Comparison of ENCODE assay signal across 11 mouse cellular contexts in the genomic region with DNA sequence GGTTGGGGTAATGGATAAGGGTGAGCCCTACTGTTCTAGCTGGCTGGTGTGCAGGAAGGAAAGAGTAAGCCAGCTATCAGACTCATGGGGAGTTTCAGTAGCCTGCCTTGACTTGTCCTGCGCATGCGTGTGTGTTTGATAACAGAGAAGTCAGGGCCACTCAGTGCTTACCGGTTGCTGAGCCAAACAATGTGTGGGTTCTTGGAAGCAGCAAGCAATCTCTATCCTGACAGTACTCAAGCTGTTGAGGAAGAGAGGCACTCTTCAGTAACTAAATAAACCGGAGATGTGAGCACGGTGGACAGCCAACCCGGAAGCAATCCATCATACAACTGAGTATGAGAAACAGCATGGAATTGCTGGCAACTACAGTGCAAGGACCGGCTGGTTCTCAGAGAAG.
DNase-seq lines count a peak whose midpoint lies in the region; ATAC-seq lines count a peak whose summit lies in the region.
"Had no signal": no experiment of that assay in that cellular context is flagged by ENCODE, and none has a peak within 500 bp of the region (broad histone marks: within the 10 kb centered on the region; RNA-seq: fewer than 3 reads in every experiment).

No protein-coding gene starts in this region.

- peak; percentile 17 for DNase-seq in R1 (ENCODE audit: low read depth, low spot score)
- peak; percentile 54 for DNase-seq in adrenal gland, postnatal 25 days
- peak; percentile 55 for DNase-seq in lung, postnatal 25 days (ENCODE audit: low spot score)
- DNase-seq in left cerebral cortex, postnatal 36 days (ENCODE audit: low spot score in 2 of 2) = no peak
- DNase-seq in cerebellum, adult 8-10 months = no peak
- no peak for DNase-seq in natural killer cell, adult 2 months (ENCODE audit: low spot score in 2 of 2)
- no peak for DNase-seq in cerebellum, adult 11 months

- 35% methylated on average over 7 of the region's 7 CpGs for WGBS in kidney, embryonic 15.5 days

- intact Hi-C loops in left cerebral cortex, postnatal 36 days (cut with DNase I) = no loop called here

- H3K27ac ChIP-seq in kidney, embryonic 15.5 days = 0 out of 2 replicates have a peak overlapping the region, but pooled peaks have one; percentile 15
- H3K27ac ChIP-seq: embryonic facial prominence, embryonic 13.5 days; neural tube, embryonic 12.5 days had no signal

- no peaks in the 10 kb centered on the region for H3K27me3 ChIP-seq in kidney, embryonic 15.5 days
- H3K27me3 ChIP-seq: embryonic facial prominence, embryonic 13.5 days; neural tube, embryonic 12.5 days; Patski had no signal

- H3K4me1 ChIP-seq in kidney, embryonic 15.5 days = peaks cover 14% of the 10 kb centered on the region
- H3K4me1 ChIP-seq: embryonic facial prominence, embryonic 13.5 days had no signal

- no peaks in the 10 kb centered on the region for H3K9me3 ChIP-seq in kidney, embryonic 15.5 days (replicated peaks)
- H3K9me3 ChIP-seq: embryonic facial prominence, embryonic 13.5 days; neural tube, embryonic 12.5 days had no signal

- H3K4me2 ChIP-seq in kidney, embryonic 15.5 days = no peak overlapping the region
- H3K4me2 ChIP-seq: embryonic facial prominence, embryonic 13.5 days; neural tube, embryonic 12.5 days had no signal

- H3K9ac ChIP-seq in kidney, embryonic 15.5 days = no peak overlapping the region
- H3K9ac ChIP-seq: embryonic facial prominence, embryonic 13.5 days; neural tube, embryonic 12.5 days had no signal

- no peak; the same call in 1 of the 2 replicates for ATAC-seq in kidney, embryonic 15.5 days (replicated peaks; ENCODE audit: low FRiP score)
- ATAC-seq: Patski had no signal

- H3K36me3 ChIP-seq in kidney, embryonic 15.5 days = no peaks in the 10 kb centered on the region
- H3K36me3 ChIP-seq: embryonic facial prominence, embryonic 13.5 days; neural tube, embryonic 12.5 days had no signal

- H3K4me3 ChIP-seq in kidney, embryonic 15.5 days (replicated peaks) = no peak overlapping the region
- H3K4me3 ChIP-seq: embryonic facial prominence, embryonic 13.5 days; neural tube, embryonic 12.5 days had no signal

Comparison
In these comparisons a context has a peak if more than half of its experiments do, and no peak if none do; other contexts are left out.
1. DNase-seq: peak in R1 (single experiment), adrenal gland, postnatal 25 days (single experiment) and lung, postnatal 25 days (single experiment); none in left cerebral cortex, postnatal 36 days (0 of 2), cerebellum, adult 8-10 months (single experiment), natural killer cell, adult 2 months (0 of 2) and cerebellum, adult 11 months (single experiment).